Mouse (Mus musculus): ENCODE measurements around the gene Il17rc.

DNA sequence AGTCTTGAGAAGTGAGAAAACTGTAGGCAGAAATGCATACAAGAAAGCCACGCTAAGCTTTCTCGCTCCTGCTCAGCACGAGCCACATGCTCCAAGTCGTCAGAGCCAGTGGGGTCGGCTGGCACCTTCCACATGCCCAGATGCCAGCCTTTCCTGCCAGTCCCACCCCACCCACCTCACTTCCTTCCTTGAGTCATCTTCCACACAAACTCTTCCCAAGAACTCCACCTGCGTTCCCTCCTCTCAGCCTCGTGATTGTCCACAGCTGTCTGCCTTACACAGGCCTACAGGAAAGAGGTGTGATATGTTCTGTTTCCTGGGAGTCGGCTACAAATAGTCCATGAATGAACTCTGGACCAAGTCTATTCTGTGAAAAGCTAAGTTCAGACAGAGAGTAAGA is 52.2 kb downstream of the Il17rc start:
- TF ChIP-seq CTCF (IDR thresholded peaks at IDR 0.05; ENCODE audit: low read depth) (no peak), EP300 (IDR thresholded peaks at IDR 0.05; ENCODE audit: low read depth) (no peak)
